Mouse (Mus musculus) heart, embryonic 12.5 days (tissue): Measurements from ENCODE around the gene Gm20605. TPM values are rescaled to one million over a fixed set of nuclear protein-coding genes. Genes with fewer than 3 reads are reported as not detected.

ENCODE experiments used
- ATAC-seq: fragments of 200-750 bp; cut with Nextera tagmentation; 2 replicates; pipeline ENCODE4 v1.8.0; 2017; ENCODE audit warnings: moderate TSS enrichment, moderate library complexity; ENCODE audit not compliant: insufficient number of reproducible peaks, low FRiP score
- H3K27ac ChIP-seq: fragments of 300-500 bp; sonication (generic); 2 replicates; pipeline ENCODE4 v1.5.1; 2016; ENCODE audit warnings: mild to moderate bottlenecking, moderate library complexity; ENCODE audit not compliant: poor library complexity, severe bottlenecking
- H3K27me3 ChIP-seq: fragments of 300-500 bp; sonication (generic); replicated peaks from 2 replicates; pipeline ENCODE4 v1.6.1; 2016; ENCODE audit warnings: mild to moderate bottlenecking, moderate library complexity
- H3K36me3 ChIP-seq: fragments of 300-500 bp; sonication (generic); 2 replicates; pipeline ENCODE4 v1.6.1; 2016; ENCODE audit warnings: mild to moderate bottlenecking, moderate library complexity
- H3K4me1 ChIP-seq: fragments of 300-500 bp; sonication (generic); replicated peaks from 2 replicates; pipeline ENCODE4 v1.6.1; 2016; ENCODE audit warnings: mild to moderate bottlenecking
- H3K4me2 ChIP-seq: fragments of 300-500 bp; sonication (generic); 2 replicates; pipeline ENCODE4 v1.6.1; 2016; ENCODE audit warnings: mild to moderate bottlenecking, moderate library complexity
- H3K4me3 ChIP-seq: fragments of 300-500 bp; sonication (generic); 2 replicates; pipeline ENCODE4 v1.5.1; 2016; ENCODE audit warnings: mild to moderate bottlenecking
- H3K9ac ChIP-seq: fragments of 300-500 bp; sonication (generic); 2 replicates; pipeline ENCODE4 v1.6.1; 2016; ENCODE audit warnings: mild to moderate bottlenecking, moderate library complexity
- H3K9me3 ChIP-seq: fragments of 300-500 bp; sonication (generic); replicated peaks from 2 replicates; pipeline ENCODE4 v1.6.1; 2016; ENCODE audit warnings: mild to moderate bottlenecking, moderate library complexity
- whole genome bisulfite sequencing: fragments of 180-500 bp; shearing (Covaris S2); methylation state at CpG from one replicate; pipeline ENCODE4 v1.1.7; 2016; 5-methylcytosine and 5-hydroxymethylcytosine counted together
- polyA plus RNA-seq: library from polyadenylated mRNA; unstranded; fragments of >200 nt; fragmentation: Nextera tagmentation; extraction: Ambion mirVana; gene quantifications from 2 replicates; pipeline ENCODE4 v1.2.1, GENCODE M21; 2016

Gene Gm20605
- polyA plus RNA-seq, 1 experiment from 2014 or later = 6.9 TPM

DNA sequence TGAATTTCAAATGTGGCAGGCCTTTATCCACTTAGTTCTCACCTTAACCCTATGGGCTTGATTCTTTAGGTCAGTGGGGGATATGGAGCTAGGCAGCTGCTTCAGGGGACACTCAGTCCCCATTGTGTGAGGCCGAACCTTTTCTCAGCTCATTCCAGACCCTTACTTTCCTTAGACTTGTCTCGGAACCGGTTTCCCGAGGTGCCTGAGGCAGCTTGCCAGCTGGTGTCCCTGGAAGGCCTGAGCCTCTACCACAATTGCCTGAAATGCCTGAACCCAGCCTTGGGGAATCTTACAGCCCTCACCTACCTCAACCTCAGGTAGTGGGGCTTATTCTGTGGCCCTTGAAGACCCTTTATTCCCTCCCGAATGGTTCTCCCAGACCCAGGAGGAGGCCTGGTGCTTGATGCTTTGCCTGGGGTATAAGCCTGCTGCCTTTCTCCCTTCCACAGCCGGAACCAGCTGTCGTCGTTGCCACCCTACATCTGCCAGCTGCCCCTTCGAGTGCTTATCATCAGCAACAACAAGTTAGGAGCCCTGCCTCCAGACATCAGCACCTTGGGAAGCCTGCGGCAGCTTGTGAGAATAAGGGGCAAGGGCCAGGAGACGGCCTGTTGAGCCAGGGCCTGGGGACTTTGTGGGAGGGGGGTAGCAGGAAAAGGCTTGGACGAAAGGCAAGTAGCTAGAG lies 4.6 kb downstream of the Gm20605 start:
- H3K27ac ChIP-seq = no peak overlapping the region
- peaks cover 28% of the 10 kb centered on the region for H3K4me1 ChIP-seq
- no peaks in the 10 kb centered on the region for H3K9me3 ChIP-seq
- WGBS = 66% methylated on average over 12 of the region's 12 CpGs
- peaks cover 55% of the 10 kb centered on the region for H3K36me3 ChIP-seq
- no peak overlapping the region for H3K4me3 ChIP-seq
- H3K27me3 ChIP-seq = no peaks in the 10 kb centered on the region
- no peak overlapping the region for H3K4me2 ChIP-seq
- ATAC-seq = no peak
- no peak overlapping the region for H3K9ac ChIP-seq

DNA sequence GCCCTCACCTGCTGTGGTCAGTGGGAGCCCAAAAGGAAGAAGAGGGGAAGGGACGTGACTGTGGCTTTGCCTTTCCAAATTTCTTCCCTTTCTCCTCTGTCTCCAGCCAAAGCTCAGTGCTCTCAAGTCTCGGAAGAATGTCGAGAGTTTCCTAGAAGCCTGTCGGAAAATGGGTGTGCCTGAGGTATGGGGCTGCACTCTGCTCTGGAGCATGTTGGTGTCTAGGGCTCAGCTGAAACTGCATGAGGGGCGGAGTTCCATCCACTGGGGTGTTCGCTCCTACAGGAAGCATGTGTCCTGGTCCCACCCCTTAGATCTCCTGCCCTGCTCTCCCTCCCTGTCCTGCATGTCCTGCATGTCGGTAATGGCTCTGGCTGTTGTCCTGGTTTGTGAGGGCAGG lies 10.5 kb downstream of the Gm20605 start:
- Histone ChIP-seq H3K27me3 (peaks cover 21% of the 10 kb centered on the region), H3K4me2 (no peak overlapping the region), H3K27ac (no peak overlapping the region), H3K4me3 (no peak overlapping the region), H3K4me1 (peaks cover 12% of the 10 kb centered on the region), H3K9me3 (no peaks in the 10 kb centered on the region), H3K9ac (no peak overlapping the region), H3K36me3 (peaks cover 81% of the 10 kb centered on the region)
- ATAC-seq = no peak
- 64% methylated on average over 7 of the region's 7 CpGs for WGBS

DNA sequence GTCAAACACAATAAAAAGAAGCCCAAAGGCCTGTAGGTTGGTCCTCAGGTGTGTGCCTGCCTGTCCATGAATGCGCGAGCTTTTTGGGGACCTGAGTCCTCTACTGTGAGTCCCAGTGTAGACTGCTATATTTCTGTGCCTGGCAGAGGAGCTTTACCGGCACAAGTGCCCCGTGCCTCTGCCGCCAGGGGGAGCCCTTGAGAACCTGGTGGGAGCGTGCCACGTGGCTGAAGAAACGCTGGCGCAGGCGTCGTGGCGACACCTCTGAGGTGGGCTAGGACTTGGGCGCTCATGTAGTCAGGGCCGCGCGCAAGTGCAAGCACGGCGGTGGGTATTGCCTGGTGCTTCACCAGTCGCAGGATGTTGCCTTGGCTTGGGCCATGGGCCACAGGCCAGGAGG lies 12.1 kb downstream of the Gm20605 start, which contains the start of gene Sap25:
Gene Sap25, plus strand, starts transcription at position 281 of the 400 bp plus-strand sequence.
- H3K36me3 ChIP-seq = peaks cover 65% of the 10 kb centered on the region
- no peak within 1 kb of the TSS for H3K27ac ChIP-seq
- no peak within 1 kb of the TSS for H3K4me3 ChIP-seq
- no peaks in the 10 kb centered on the region for H3K9me3 ChIP-seq
- ATAC-seq = 0 out of 2 replicates have a peak, but pooled peaks have one; percentile 6
- no peak within 1 kb of the TSS for H3K9ac ChIP-seq
- peaks cover 34% of the 10 kb centered on the region for H3K27me3 ChIP-seq
- H3K4me1 ChIP-seq = peaks cover 25% of the 10 kb centered on the region
- H3K4me2 ChIP-seq = no peak within 1 kb of the TSS
- 85% methylated on average over 19 of the region's 19 CpGs for WGBS

DNA sequence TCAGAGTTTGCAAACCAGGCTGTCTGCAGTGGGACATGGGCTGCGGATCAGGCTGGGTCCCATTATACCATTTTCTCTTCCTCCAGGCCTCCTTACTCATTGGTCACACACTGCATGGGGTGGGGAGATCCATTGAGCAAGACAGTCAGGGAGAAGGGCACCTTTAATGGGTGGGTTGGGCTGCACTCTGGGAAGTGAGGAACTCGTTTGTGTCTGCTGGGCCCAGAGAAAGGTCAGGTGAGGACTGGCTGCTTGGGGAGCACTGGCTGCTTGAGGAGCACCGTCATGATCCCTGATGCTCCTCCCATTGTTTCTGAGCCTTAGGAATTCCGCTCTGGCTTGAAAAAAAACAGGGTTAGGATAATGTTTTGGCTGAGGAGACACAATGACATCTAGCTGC lies 13.9 kb downstream of the Gm20605 start:
- no peak overlapping the region for H3K4me2 ChIP-seq
- H3K4me3 ChIP-seq = no peak overlapping the region
- H3K27ac ChIP-seq = no peak overlapping the region
- H3K27me3 ChIP-seq = peaks cover 38% of the 10 kb centered on the region
- WGBS = 60% methylated on average over 4 of the region's 4 CpGs
- H3K4me1 ChIP-seq = peaks cover 28% of the 10 kb centered on the region
- H3K9me3 ChIP-seq = no peaks in the 10 kb centered on the region
- no peak overlapping the region for H3K9ac ChIP-seq
- no peak for ATAC-seq
- H3K36me3 ChIP-seq = peaks cover 47% of the 10 kb centered on the region

- Histone ChIP-seq H3K4me1 (peaks cover 42% of the 10 kb centered on the region), H3K9me3 (no peaks in the 10 kb centered on the region), H3K36me3 (peaks cover 31% of the 10 kb centered on the region), H3K4me2 (peak overlapping the region; percentile 77; the same call in 1 of the 2 replicates), H3K27me3 (peaks cover 38% of the 10 kb centered on the region), H3K27ac (no peak overlapping the region), H3K4me3 (no peak overlapping the region), H3K9ac (no peak overlapping the region)
- no peak for ATAC-seq
- WGBS = 34% methylated on average over 19 of the region's 19 CpGs
Measured at GRCm38 (mm10) chr5:137644484-137644883, 15.5 kb downstream of the Gm20605 start.

DNA sequence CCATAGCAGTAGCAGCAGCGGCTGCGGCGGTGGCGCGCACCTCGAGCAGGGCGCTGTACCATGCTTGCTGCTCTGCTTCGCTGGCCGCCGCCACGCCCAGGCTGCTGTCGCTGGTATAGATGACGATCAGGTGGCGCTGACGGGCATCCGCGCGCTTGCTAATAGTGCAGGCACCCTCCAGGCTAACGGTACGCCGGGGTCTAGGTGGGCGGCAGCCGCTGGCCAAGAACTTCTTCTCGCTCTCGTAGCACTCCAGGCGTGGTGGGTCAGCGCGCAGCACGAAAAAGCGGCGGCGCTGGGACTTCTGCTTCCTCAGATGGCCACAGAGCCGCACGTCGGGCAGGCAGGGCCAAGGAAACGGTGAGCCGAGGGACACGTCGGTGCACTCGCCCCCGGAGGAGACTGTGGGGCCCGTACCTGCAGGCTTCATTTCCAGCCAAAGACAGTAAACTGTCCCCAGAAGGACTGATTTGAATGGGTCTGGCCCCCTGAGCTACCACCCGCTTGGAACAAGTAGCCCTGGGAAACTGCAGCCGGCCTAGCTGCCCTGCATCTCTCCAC lies 16.2 kb downstream of the Gm20605 start:
- 1% methylated on average over 44 of the region's 44 CpGs for WGBS
- Histone ChIP-seq H3K4me1 (peaks cover 44% of the 10 kb centered on the region), H3K4me2 (peak overlapping the region; percentile 77), H3K9me3 (no peaks in the 10 kb centered on the region), H3K27me3 (peaks cover 38% of the 10 kb centered on the region), H3K9ac (peak overlapping the region; percentile 58), H3K4me3 (peak overlapping the region; percentile 45), H3K36me3 (peaks cover 24% of the 10 kb centered on the region), H3K27ac (no peak overlapping the region)
- ATAC-seq = no peak

GRCm38 (mm10) chr5:137645652-137646091 lies 16.7 kb downstream of the Gm20605 start, which contains the start of gene Irs3:
Gene Irs3, minus strand, starts transcription at chr5:137645714.
- 15% methylated on average over 11 of the region's 11 CpGs for WGBS
- peak within 1 kb of the TSS; percentile 77 for H3K4me2 ChIP-seq
- H3K4me1 ChIP-seq = peaks cover 39% of the 10 kb centered on the region
- no peak for ATAC-seq
- peak within 1 kb of the TSS; percentile 58 for H3K9ac ChIP-seq
- peaks cover 19% of the 10 kb centered on the region for H3K36me3 ChIP-seq
- peak within 1 kb of the TSS; percentile 45 for H3K4me3 ChIP-seq
- H3K27ac ChIP-seq = no peak within 1 kb of the TSS
- no peaks in the 10 kb centered on the region for H3K9me3 ChIP-seq
- H3K27me3 ChIP-seq = peaks cover 38% of the 10 kb centered on the region

DNA sequence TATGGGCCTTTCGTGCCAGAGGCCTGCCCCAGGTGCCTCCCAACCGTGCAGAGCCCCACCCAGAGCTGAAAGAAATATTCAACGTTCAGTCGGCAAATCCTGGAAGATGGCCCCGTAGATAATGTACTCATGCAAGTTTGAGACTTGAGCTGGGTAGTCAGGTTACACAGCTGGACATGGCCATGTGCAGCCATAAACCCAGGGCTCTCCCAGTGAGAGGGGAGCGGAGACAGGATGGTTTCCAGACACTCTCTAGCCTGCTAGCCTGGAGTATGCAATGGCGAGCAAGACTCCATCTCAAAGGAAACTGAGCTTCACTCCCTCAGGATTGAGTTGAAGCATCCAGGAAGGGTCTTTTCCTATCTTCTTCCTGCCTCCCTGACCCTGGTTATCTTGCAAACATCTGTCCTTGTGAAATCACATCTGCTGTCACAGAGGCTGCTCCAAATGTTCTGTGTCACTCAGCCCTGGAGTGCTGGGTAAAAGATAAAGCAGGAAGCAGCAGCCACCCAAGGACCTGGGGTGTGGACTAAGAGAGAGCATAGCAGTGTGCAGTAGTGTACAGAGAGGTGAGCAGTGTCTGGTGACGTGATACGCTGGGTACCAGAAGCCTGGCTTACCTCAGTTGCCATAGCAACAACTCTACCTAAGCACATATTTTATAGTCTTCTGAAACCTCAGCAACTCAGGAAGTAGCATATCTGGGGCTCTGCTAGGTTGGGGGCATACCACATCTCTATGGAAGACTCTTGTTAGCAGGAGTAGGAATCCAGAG lies 19.0 kb downstream of the Gm20605 start:
- Histone ChIP-seq H3K36me3 (peaks cover 9% of the 10 kb centered on the region), H3K27ac (no peak overlapping the region), H3K4me1 (peaks cover 50% of the 10 kb centered on the region), H3K27me3 (peaks cover 31% of the 10 kb centered on the region), H3K9me3 (no peaks in the 10 kb centered on the region), H3K9ac (no peak overlapping the region), H3K4me3 (no peak overlapping the region), H3K4me2 (no peak overlapping the region)
- 47% methylated on average over 9 of the region's 9 CpGs for WGBS
- ATAC-seq = no peak; the same call in 1 of the 2 replicates

DNA sequence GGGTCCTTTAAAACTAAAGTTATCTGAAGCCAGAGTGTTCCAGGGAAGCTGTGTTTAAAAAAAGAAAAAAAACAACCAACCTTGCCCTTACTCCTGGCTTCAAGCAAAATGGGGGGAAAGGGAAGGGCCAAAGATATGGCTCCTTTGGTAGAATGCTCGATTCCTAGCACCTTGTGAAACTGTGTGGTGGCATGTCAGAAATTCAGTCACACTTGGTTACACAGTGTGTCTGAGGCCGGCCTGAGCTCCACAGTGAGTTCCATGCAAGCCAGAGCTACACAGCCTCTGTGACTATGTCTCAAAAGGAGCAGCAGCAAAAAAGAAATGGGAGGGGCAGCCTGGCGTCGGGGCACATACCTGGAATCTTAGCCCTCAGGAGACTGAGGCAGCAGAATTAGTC lies 20.3 kb downstream of the Gm20605 start:
- ATAC-seq = no peak
- no peaks in the 10 kb centered on the region for H3K9me3 ChIP-seq
- no peak overlapping the region for H3K4me2 ChIP-seq
- WGBS = 41% methylated on average over 4 of the region's 4 CpGs
- H3K36me3 ChIP-seq = peaks cover 20% of the 10 kb centered on the region
- no peak overlapping the region for H3K9ac ChIP-seq
- peaks cover 19% of the 10 kb centered on the region for H3K27me3 ChIP-seq
- no peak overlapping the region for H3K4me3 ChIP-seq
- peaks cover 50% of the 10 kb centered on the region for H3K4me1 ChIP-seq
- H3K27ac ChIP-seq = no peak overlapping the region

- Histone ChIP-seq H3K9ac (peak overlapping the region; percentile 57; the same call in 1 of the 2 replicates), H3K27ac (no peak overlapping the region), H3K9me3 (no peaks in the 10 kb centered on the region), H3K36me3 (peaks cover 23% of the 10 kb centered on the region), H3K27me3 (peaks cover 16% of the 10 kb centered on the region), H3K4me3 (no peak overlapping the region), H3K4me2 (peak overlapping the region; percentile 55), H3K4me1 (peaks cover 49% of the 10 kb centered on the region)
- WGBS = 10% methylated on average over 18 of the region's 18 CpGs
- ATAC-seq = no peak
Measured at GRCm38 (mm10) chr5:137649669-137650571, 20.9 kb downstream of the Gm20605 start.
